Mouse (Mus musculus): ENCODE measurements around the gene Aak1.

Aak1 gene

GRCm38 (mm10) chr6:86848915-86849644 lies at the start of gene Aak1:
Gene Aak1, plus strand, starts transcription at chr6:86849517.
- peak; percentile 95 for DNase-seq

GRCm38 (mm10) chr6:86800467-86800866 lies 48.9 kb upstream of the Aak1 start:
- DNase-seq, result no peak

- DNase-seq, result no peak
Observed at GRCm38 (mm10) chr6:86801431-86801830, 47.9 kb upstream of the Aak1 start.

GRCm38 (mm10) chr6:86804646-86805045 lies 44.7 kb upstream of the Aak1 start:
- DNase-seq, result no peak

- DNase-seq, result peak; percentile 82
Observed at GRCm38 (mm10) chr6:86806455-86807086, 42.7 kb upstream of the Aak1 start.

GRCm38 (mm10) chr6:86812919-86813318 lies 36.4 kb upstream of the Aak1 start:
- no peak for DNase-seq

- DNase-seq, result peak; percentile 85
Observed at GRCm38 (mm10) chr6:86813341-86813740, 36.0 kb upstream of the Aak1 start.

- no peak for DNase-seq
Observed at GRCm38 (mm10) chr6:86814926-86815325, 34.4 kb upstream of the Aak1 start.

GRCm38 (mm10) chr6:86815436-86815835 lies 33.9 kb upstream of the Aak1 start:
- DNase-seq, result peak; percentile 38

GRCm38 (mm10) chr6:86816586-86816985 lies 32.7 kb upstream of the Aak1 start:
- DNase-seq, result peak; percentile 53

- DNase-seq, result no peak
Observed at GRCm38 (mm10) chr6:86818914-86819313, 30.4 kb upstream of the Aak1 start.

- no peak for DNase-seq
Observed at GRCm38 (mm10) chr6:86819926-86820325, 29.4 kb upstream of the Aak1 start.

GRCm38 (mm10) chr6:86820690-86821089 lies 28.6 kb upstream of the Aak1 start:
- DNase-seq, result no peak

- peak; percentile 65 for DNase-seq
Observed at GRCm38 (mm10) chr6:86822285-86823050, 26.8 kb upstream of the Aak1 start.

- DNase-seq, result no peak
Observed at GRCm38 (mm10) chr6:86823051-86823431, 26.3 kb upstream of the Aak1 start.

- DNase-seq, result peak; percentile 55
Observed at GRCm38 (mm10) chr6:86823824-86824223, 25.5 kb upstream of the Aak1 start.

- DNase-seq, result no peak
Observed at GRCm38 (mm10) chr6:86824401-86824800, 24.9 kb upstream of the Aak1 start.

- DNase-seq, result no peak
Observed at GRCm38 (mm10) chr6:86827432-86827831, 21.9 kb upstream of the Aak1 start.

- DNase-seq, result no peak
Observed at GRCm38 (mm10) chr6:86829768-86830167, 19.5 kb upstream of the Aak1 start.

GRCm38 (mm10) chr6:86830738-86831500 lies 18.4 kb upstream of the Aak1 start:
- DNase-seq, result peak; percentile 52

GRCm38 (mm10) chr6:86832802-86833502 lies 16.4 kb upstream of the Aak1 start:
- peak; percentile 65 for DNase-seq

- no peak for DNase-seq
Observed at GRCm38 (mm10) chr6:86839089-86839488, 10.2 kb upstream of the Aak1 start.

Measured in kidney, postnatal 10 days (tissue).